Mouse (Mus musculus) urinary bladder, postnatal 4 days (tissue): ENCODE results near the gene Nphp4.
"Not testable (repeated sequence)": the region's sequence is repeated elsewhere in the genome, so short reads cannot be mapped to it uniquely, and the experiment has no call there.

Experiments
- DNase-seq, 2 experiments: peaks; one replicate each; pipeline ENCODE4 v3.0.0; 2021 to 2022; ENCODE audit warnings: low spot score in 2 of 2

The Nphp4 gene

DNA sequence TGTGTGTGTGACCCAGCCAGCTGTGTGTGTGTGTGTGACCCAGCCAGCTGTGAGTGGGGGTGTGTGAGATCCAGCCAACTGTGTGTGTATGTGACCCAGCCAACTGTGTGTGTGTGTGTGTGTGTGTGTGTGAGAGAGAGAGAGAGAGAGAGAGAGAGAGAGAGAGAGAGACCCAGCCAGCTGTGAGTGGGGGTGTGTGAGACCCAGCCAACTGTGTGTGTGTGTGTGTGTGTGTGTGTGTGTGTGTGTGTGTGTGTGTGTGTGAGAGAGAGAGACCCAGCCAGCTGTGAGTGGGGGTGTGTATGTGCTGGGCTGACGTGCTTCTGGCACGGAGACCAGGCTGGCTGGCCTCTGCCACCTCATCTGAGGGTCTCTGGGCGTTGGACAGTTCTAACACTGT, 79.3 kb downstream of the Nphp4 start:
- not testable (repeated sequence) for DNase-seq

- DNase-seq, result peak in 1 of 2 experiments; percentile 32
Measured at GRCm38 (mm10) chr4:152558246-152558645, 81.7 kb downstream of the Nphp4 start.

- no peak for DNase-seq
Measured at GRCm38 (mm10) chr4:152568006-152568405, 91.5 kb downstream of the Nphp4 start.

GRCm38 (mm10) chr4:152568662-152569395, 92.3 kb downstream of the Nphp4 start:
- no peak for DNase-seq

- no peak for DNase-seq
Measured at GRCm38 (mm10) chr4:152574266-152574665, 97.8 kb downstream of the Nphp4 start.

- DNase-seq, result no peak
Measured at GRCm38 (mm10) chr4:152576826-152577225, 100.3 kb downstream of the Nphp4 start.

GRCm38 (mm10) chr4:152579956-152580355, 103.5 kb downstream of the Nphp4 start:
- no peak for DNase-seq

- no peak for DNase-seq
Measured at GRCm38 (mm10) chr4:152582206-152582605, 105.7 kb downstream of the Nphp4 start.

- DNase-seq, result no peak
Measured at GRCm38 (mm10) chr4:152583616-152584015, 107.1 kb downstream of the Nphp4 start.

- DNase-seq, result no peak
Measured at GRCm38 (mm10) chr4:152585526-152585925, 109.0 kb downstream of the Nphp4 start.

- DNase-seq, result no peak
Measured at GRCm38 (mm10) chr4:152586175-152586574, 109.7 kb downstream of the Nphp4 start.

- DNase-seq, result no peak
Measured at GRCm38 (mm10) chr4:152604285-152604684, 127.8 kb downstream of the Nphp4 start.

DNA sequence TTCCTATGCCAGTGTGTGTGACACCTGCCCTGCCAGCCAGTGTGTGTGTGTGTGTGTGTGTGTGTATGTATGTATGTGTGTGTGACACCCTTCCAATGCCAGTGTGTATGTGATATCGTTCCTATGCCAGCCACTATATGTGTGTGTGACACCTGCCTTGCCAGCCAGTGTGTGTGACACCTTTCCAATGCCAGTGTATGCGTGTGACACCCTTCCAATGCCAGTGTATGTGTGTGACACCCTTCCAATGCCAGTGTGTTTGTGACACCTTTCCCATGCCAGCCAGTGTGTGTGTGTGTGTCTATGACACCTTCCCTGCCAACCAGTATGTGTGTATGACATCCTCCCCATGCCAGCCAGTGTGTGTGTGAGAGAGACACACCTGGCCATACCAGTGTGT, 132.7 kb downstream of the Nphp4 start:
- DNase-seq, result no peak

GRCm38 (mm10) chr4:152610026-152610425, 133.5 kb downstream of the Nphp4 start:
- no peak for DNase-seq
